Mouse (Mus musculus): Measurements from ENCODE around the gene Olfr68. TPM values are rescaled to one million over a fixed set of nuclear protein-coding genes. Genes with fewer than 3 reads are reported as not detected.
"Not testable (repeated sequence)": the region's sequence is repeated elsewhere in the genome, so short reads cannot be mapped to it uniquely, and the experiment has no call there.

Gene Olfr68
- total RNA-seq, 2 experiments from 2014 or later = not detected

- no peak for DNase-seq (ENCODE audit: extremely low spot score in 1 of 2, low spot score in 2 of 2)
- intact Hi-C loops (cut with DNase I) = no loop called here
These were observed 12.2 kb upstream of the Olfr68 start, which contains the start of gene Olfr67 for GRCm38 (mm10) chr7:103791721-103792120. TSS of gene Olfr67 (minus strand) at chr7:103791821.

- intact Hi-C loops (cut with DNase I); DNase-seq (ENCODE audit: extremely low spot score in 1 of 2, low spot score in 2 of 2): not testable (repeated sequence)
These were observed 1.8 kb downstream of the Olfr68 start for GRCm38 (mm10) chr7:103777652-103778051.

GRCm38 (mm10) chr7:103771494-103771893 lies 8.0 kb downstream of the Olfr68 start, which contains the start of gene Olfr69:
TSS of gene Olfr69 (minus strand) at chr7:103771594.
- DNase-seq (ENCODE audit: extremely low spot score in 1 of 2, low spot score in 2 of 2) = no peak
- intact Hi-C loops (cut with DNase I) = no loop called here

GRCm38 (mm10) chr7:103767687-103768086 lies 11.8 kb downstream of the Olfr68 start:
- DNase-seq (ENCODE audit: extremely low spot score in 1 of 2, low spot score in 2 of 2); intact Hi-C loops (cut with DNase I): not testable (repeated sequence)

- DNase-seq (ENCODE audit: extremely low spot score in 1 of 2, low spot score in 2 of 2); intact Hi-C loops (cut with DNase I): not testable (repeated sequence)
These were observed 17.3 kb downstream of the Olfr68 start for GRCm38 (mm10) chr7:103762212-103762611.

- DNase-seq (ENCODE audit: extremely low spot score in 1 of 2, low spot score in 2 of 2) = no peak
- intact Hi-C loops (cut with DNase I) = no loop called here
These were observed 22.3 kb downstream of the Olfr68 start, which contains the start of gene Olfr630 for GRCm38 (mm10) chr7:103757233-103757632. TSS of gene Olfr630 (minus strand) at chr7:103757333.

GRCm38 (mm10) chr7:103744843-103745242 lies 34.7 kb downstream of the Olfr68 start, which contains the start of gene Olfr629:
TSS of gene Olfr629 (minus strand) at chr7:103744943.
- intact Hi-C loops (cut with DNase I) = no loop called here
- no peak for DNase-seq (ENCODE audit: extremely low spot score in 1 of 2, low spot score in 2 of 2)

GRCm38 (mm10) chr7:103730074-103730473 lies 49.4 kb downstream of the Olfr68 start, which contains the start of gene Olfr628:
TSS of gene Olfr628 (plus strand) at chr7:103730374.
- intact Hi-C loops (cut with DNase I) = no loop called here
- no peak for DNase-seq (ENCODE audit: extremely low spot score in 1 of 2, low spot score in 2 of 2)

Other genes starting within 250 kb of the Olfr68 start
- gene Olfr612, start 237.0 kb downstream of the Olfr68 start, total RNA-seq (2021) = not detected
- not detected for gene Olfr613, start 231.6 kb downstream of the Olfr68 start, total RNA-seq (2021)
- gene Olfr615, start 223.6 kb downstream of the Olfr68 start, total RNA-seq (2021) = not detected
- not detected for gene Olfr616, start 210.6 kb downstream of the Olfr68 start, total RNA-seq (2021)
- not detected for gene Olfr617, start 206.6 kb downstream of the Olfr68 start, total RNA-seq (2021)
- not detected for gene Olfr618, start 189.6 kb downstream of the Olfr68 start, total RNA-seq (2021)
- gene Olfr619, start 179.1 kb downstream of the Olfr68 start, total RNA-seq (2021) = not detected
- gene Olfr620, start 167.2 kb downstream of the Olfr68 start, total RNA-seq (2021) = not detected
- gene Olfr622, start 137.0 kb downstream of the Olfr68 start, total RNA-seq (2021) = not detected
- not detected for gene Olfr623, start 116.0 kb downstream of the Olfr68 start, total RNA-seq (2021)
- gene Olfr624, start 108.5 kb downstream of the Olfr68 start, total RNA-seq (2021) = not detected
- gene Olfr625-ps1, start 97.0 kb downstream of the Olfr68 start, total RNA-seq (2021) = not detected
- gene Olfr243, start 65.0 kb downstream of the Olfr68 start, total RNA-seq (2021) = not detected
- gene Olfr628, start 49.3 kb downstream of the Olfr68 start, total RNA-seq (2021) = not detected
- not detected for gene Olfr629, start 34.8 kb downstream of the Olfr68 start, total RNA-seq (2021)
- not detected for gene Olfr630, start 22.4 kb downstream of the Olfr68 start, total RNA-seq (2021)
- gene Olfr69, start 8.1 kb downstream of the Olfr68 start, total RNA-seq (2021) = not detected
- not detected for gene Olfr67, start 12.1 kb upstream of the Olfr68 start, total RNA-seq (2021)
- 100 to 1,000 TPM in 1 of 2 experiments, 10 to 100 TPM in 1; 58.1 to 118 TPM for gene Hbb-bt, start 34.3 kb upstream of the Olfr68 start, total RNA-seq (2021)
- gene Hbb-bs, start 48.4 kb upstream of the Olfr68 start, total RNA-seq (2021) = 100 to 1,000 TPM; 487 to 924 TPM
- not detected for gene Hbb-bh2, start 60.8 kb upstream of the Olfr68 start, total RNA-seq (2021)
- gene Hbb-bh1, start 63.5 kb upstream of the Olfr68 start, total RNA-seq (2021) = not detected
- not detected for gene Hbb-y, start 73.5 kb upstream of the Olfr68 start, total RNA-seq (2021)
- gene Olfr66, start 106.6 kb upstream of the Olfr68 start, total RNA-seq (2021) = not detected
- not detected for gene Olfr64, start 114.8 kb upstream of the Olfr68 start, total RNA-seq (2021)
- under 1 TPM in 1 of 2 experiments, not detected in 1; 0.19 TPM for gene Olfr65, start 123.8 kb upstream of the Olfr68 start, total RNA-seq (2021)
- not detected for gene Olfr631, start 149.1 kb upstream of the Olfr68 start, total RNA-seq (2021)
- under 1 TPM in 1 of 2 experiments, not detected in 1; 0.26 TPM for gene Olfr632, start 154.6 kb upstream of the Olfr68 start, total RNA-seq (2021)
- not detected for gene Olfr633, start 164.7 kb upstream of the Olfr68 start, total RNA-seq (2021)
- under 1 TPM; 0.04 to 0.06 TPM for gene Olfr635, start 191.5 kb upstream of the Olfr68 start, total RNA-seq (2021)
- not detected for gene Olfr638, start 219.0 kb upstream of the Olfr68 start, total RNA-seq (2021)
- gene Olfr639, start 237.6 kb upstream of the Olfr68 start, total RNA-seq (2021) = under 1 TPM; 0.11 to 0.20 TPM
- not detected for gene Olfr640, start 245.9 kb upstream of the Olfr68 start, total RNA-seq (2021)